Mouse (Mus musculus) right cerebral cortex, adult 18-20 months (tissue): ENCODE results near the gene Hnrnpd.

Experiments
- DNase-seq: peaks from one replicate; pipeline ENCODE4 v3.0.0; 2022; ENCODE audit warnings: mixed read lengths

The Hnrnpd gene

GRCm38 (mm10) chr5:99959236-99959936, 19.4 kb downstream of the Hnrnpd start:
- DNase-seq: no peak

GRCm38 (mm10) chr5:99958666-99959065, 20.1 kb downstream of the Hnrnpd start:
- DNase-seq: no peak

- DNase-seq: no peak
Observed at GRCm38 (mm10) chr5:99953883-99954282, 24.9 kb downstream of the Hnrnpd start.

GRCm38 (mm10) chr5:99952513-99952912, 26.2 kb downstream of the Hnrnpd start:
- no peak for DNase-seq

- no peak for DNase-seq
Observed at GRCm38 (mm10) chr5:99941776-99942502, 36.8 kb downstream of the Hnrnpd start.

- DNase-seq: no peak
Observed at GRCm38 (mm10) chr5:99941273-99941672, 37.5 kb downstream of the Hnrnpd start.

- DNase-seq: no peak
Observed at GRCm38 (mm10) chr5:99939440-99939839, 39.3 kb downstream of the Hnrnpd start.

GRCm38 (mm10) chr5:99931910-99932309, 46.8 kb downstream of the Hnrnpd start:
- DNase-seq: no peak

GRCm38 (mm10) chr5:99927951-99928350, 50.8 kb downstream of the Hnrnpd start:
- DNase-seq: no peak

GRCm38 (mm10) chr5:99922033-99922432, 56.7 kb downstream of the Hnrnpd start:
- no peak for DNase-seq

GRCm38 (mm10) chr5:99915494-99915893, 63.2 kb downstream of the Hnrnpd start:
- no peak for DNase-seq

- DNase-seq: peak; percentile 97
Observed at GRCm38 (mm10) chr5:99906181-99906956, 72.4 kb downstream of the Hnrnpd start, which contains the start of gene Vamp9. TSS of gene Vamp9 (plus strand) at chr5:99906254.
